Mouse (Mus musculus) gastrocnemius, adult 8-10 months (tissue): ENCODE measurements around the gene Nrarp. TPM values are rescaled to one million over a fixed set of nuclear protein-coding genes. Genes with fewer than 3 reads are reported as not detected.

ENCODE experiments used
- DNase-seq, 2 experiments: peaks; one replicate each; pipeline ENCODE4 v3.0.0; 2022; ENCODE audit warnings: low spot score in 2 of 2
- total RNA-seq, 4 experiments: library from RNA; stranded (reverse); gene quantifications; 2 replicates each; pipeline ENCODE4 v1.2.4; 2022

Gene Nrarp
- total RNA-seq, 4 experiments from 2014 or later = 3.0 to 7.1 (median 5.9) TPM

GRCm38 (mm10) chr2:25226864-25227263 is 46.3 kb downstream of the Nrarp start:
- peak; percentile 45 to 62 for DNase-seq

GRCm38 (mm10) chr2:25227406-25227805 is 46.8 kb downstream of the Nrarp start:
- DNase-seq = no peak

GRCm38 (mm10) chr2:25228431-25228889 is 47.9 kb downstream of the Nrarp start:
- DNase-seq = peak; percentile 80 to 87

GRCm38 (mm10) chr2:25228995-25229530 is 48.5 kb downstream of the Nrarp start:
- DNase-seq = peak in 1 of 2 experiments; percentile 21

GRCm38 (mm10) chr2:25229582-25229981 is 49.0 kb downstream of the Nrarp start:
- no peak for DNase-seq

- no peak for DNase-seq
These were observed 50.0 kb downstream of the Nrarp start for GRCm38 (mm10) chr2:25230581-25230980.

- DNase-seq = no peak
These were observed 50.5 kb downstream of the Nrarp start for GRCm38 (mm10) chr2:25231038-25231437.

Other genes with a start within 250 kb of the Nrarp start
- 1 to 10 TPM; 1.2 to 3.3 (median 2.2) TPM for gene Arrdc1, start 245.5 kb upstream of the Nrarp start, total RNA-seq
- 10 to 100 TPM; 19.9 to 24.0 (median 23.1) TPM for gene Zmynd19, start 231.0 kb upstream of the Nrarp start, total RNA-seq
- 1 to 10 TPM; 3.8 to 4.3 (median 4.2) TPM for gene Dph7, start 218.4 kb upstream of the Nrarp start, total RNA-seq
- 10 to 100 TPM; 33.0 to 39.9 (median 34.9) TPM for gene Mrpl41, start 205.7 kb upstream of the Nrarp start, total RNA-seq
- gene Pnpla7, start 204.7 kb upstream of the Nrarp start, total RNA-seq = 10 to 100 TPM; 32.8 to 48.4 (median 40.4) TPM
- gene Nsmf, start 126.4 kb upstream of the Nrarp start, total RNA-seq = 1 to 10 TPM; 5.6 to 8.4 (median 7.2) TPM
- not detected for gene Entpd8, start 100.5 kb upstream of the Nrarp start, total RNA-seq
- not detected for gene Noxa1, start 85.6 kb upstream of the Nrarp start, total RNA-seq
- gene Tor4a, start 16.1 kb downstream of the Nrarp start, total RNA-seq = under 1 TPM; 0.48 to 0.92 (median 0.76) TPM
- 10 to 100 TPM; 20.8 to 28.3 (median 22.6) TPM for gene Nelfb, start 30.7 kb downstream of the Nrarp start, total RNA-seq
- not detected for gene Stpg3, start 33.9 kb downstream of the Nrarp start, total RNA-seq
- not detected for gene Fam166a, start 38.0 kb downstream of the Nrarp start, total RNA-seq
- 100 to 1,000 TPM; 228 to 239 (median 232) TPM for gene Tubb4b, start 43.9 kb downstream of the Nrarp start, total RNA-seq
- not detected for gene Slc34a3, start 53.6 kb downstream of the Nrarp start, total RNA-seq
- not detected for gene Rnf224, start 56.0 kb downstream of the Nrarp start, total RNA-seq
- gene Rnf208, start 61.5 kb downstream of the Nrarp start, total RNA-seq = under 1 TPM; 0.36 to 0.87 (median 0.69) TPM
- gene Cysrt1, start 61.7 kb downstream of the Nrarp start, total RNA-seq = not detected
- gene AL732309.1, start 66.1 kb downstream of the Nrarp start, total RNA-seq = 1 to 10 TPM in 2 of 4 experiments, under 1 TPM in 2; 0.54 to 1.8 (median 1.2) TPM
- gene Tmem203, start 74.7 kb downstream of the Nrarp start, total RNA-seq = 10 to 100 TPM; 11.7 to 14.1 (median 13.1) TPM
- gene Tprn, start 81.9 kb downstream of the Nrarp start, total RNA-seq = 1 to 10 TPM; 2.0 to 5.3 (median 2.6) TPM
- gene Ssna1, start 91.7 kb downstream of the Nrarp start, total RNA-seq = 10 to 100 TPM; 29.0 to 36.4 (median 31.2) TPM
- gene Anapc2, start 91.7 kb downstream of the Nrarp start, total RNA-seq = 10 to 100 TPM; 30.4 to 33.4 (median 31.3) TPM
- gene Tmem210, start 107.4 kb downstream of the Nrarp start, total RNA-seq = not detected
- not detected for gene Lrrc26, start 109.2 kb downstream of the Nrarp start, total RNA-seq
- gene Grin1, start 138.4 kb downstream of the Nrarp start, total RNA-seq = not detected
- gene Man1b1, start 151.6 kb downstream of the Nrarp start, total RNA-seq = 10 to 100 TPM; 13.9 to 15.0 (median 14.4) TPM
- 10 to 100 TPM; 12.8 to 20.3 (median 16.7) TPM for gene Dpp7, start 175.6 kb downstream of the Nrarp start, total RNA-seq
- gene Uap1l1, start 184.9 kb downstream of the Nrarp start, total RNA-seq = 10 to 100 TPM in 1 of 4 experiments, 1 to 10 TPM in 3; 3.6 to 11.9 (median 4.8) TPM
- not detected for gene Sapcd2, start 191.6 kb downstream of the Nrarp start, total RNA-seq
- 1 to 10 TPM; 3.8 to 8.0 (median 6.2) TPM for gene Entpd2, start 215.1 kb downstream of the Nrarp start, total RNA-seq
- 10 to 100 TPM; 12.6 to 19.9 (median 15.7) TPM for gene Npdc1, start 218.6 kb downstream of the Nrarp start, total RNA-seq
- not detected for gene Fut7, start 242.5 kb downstream of the Nrarp start, total RNA-seq
- 10 to 100 TPM; 14.6 to 19.4 (median 16.0) TPM for gene Abca2, start 247.9 kb downstream of the Nrarp start, total RNA-seq